Mouse (Mus musculus) embryonic facial prominence, embryonic 12.5 days (tissue): Measurements from ENCODE around the gene A030003K21Rik. TPM values are rescaled to one million over a fixed set of nuclear protein-coding genes. Genes with fewer than 3 reads are reported as not detected.
"Not testable (repeated sequence)": the region's sequence is repeated elsewhere in the genome, so short reads cannot be mapped to it uniquely, and the experiment has no call there.

ENCODE experiments used
- ATAC-seq: fragments of 200-750 bp; cut with Nextera tagmentation; 2 replicates; pipeline ENCODE4 v1.8.0; 2017; ENCODE audit not compliant: insufficient number of reproducible peaks, insufficient read depth, low FRiP score, low TSS enrichment
- H3K27ac ChIP-seq: fragments of 300-500 bp; sonication (generic); 2 replicates; pipeline ENCODE4 v1.5.1; 2016; ENCODE audit warnings: mild to moderate bottlenecking
- H3K27me3 ChIP-seq: fragments of 300-500 bp; sonication (generic); 2 replicates; pipeline ENCODE4 v1.6.1; 2016; ENCODE audit warnings: mild to moderate bottlenecking, moderate library complexity
- H3K36me3 ChIP-seq: fragments of 300-500 bp; sonication (generic); 2 replicates; pipeline ENCODE4 v1.6.1; 2016; ENCODE audit warnings: mild to moderate bottlenecking
- H3K4me1 ChIP-seq: fragments of 300-500 bp; sonication (generic); 2 replicates; pipeline ENCODE4 v1.6.1; 2016
- H3K4me2 ChIP-seq: fragments of 300-500 bp; sonication (generic); replicated peaks from 2 replicates; pipeline ENCODE4 v1.6.1; 2016; ENCODE audit warnings: mild to moderate bottlenecking, moderate library complexity
- H3K4me3 ChIP-seq: fragments of 300-500 bp; sonication (generic); 2 replicates; pipeline ENCODE4 v1.5.1; 2016; ENCODE audit warnings: mild to moderate bottlenecking
- H3K9ac ChIP-seq: fragments of 300-500 bp; sonication (generic); 2 replicates; pipeline ENCODE4 v1.6.1; 2016; ENCODE audit warnings: mild to moderate bottlenecking, moderate library complexity
- H3K9me3 ChIP-seq: fragments of 300-500 bp; sonication (generic); 2 replicates; pipeline ENCODE4 v1.6.1; 2016; ENCODE audit warnings: mild to moderate bottlenecking, moderate library complexity
- WGBS: fragments of 180-500 bp; shearing (Covaris S2); methylation state at CpG from one replicate; pipeline ENCODE4 v1.1.7; 2016; 5-methylcytosine and 5-hydroxymethylcytosine counted together
- polyA plus RNA-seq: library from polyadenylated mRNA; unstranded; fragments of >200 nt; fragmentation: Nextera tagmentation; extraction: Ambion mirVana; gene quantifications from 2 replicates; pipeline ENCODE4 v1.2.1, GENCODE M21; 2016

A030003K21Rik gene
- polyA plus RNA-seq: not detected in 2 replicates

- ATAC-seq: not testable (repeated sequence)
- no CpG with 5 or more reads among the region's 6 CpGs for WGBS
Measured at GRCm38 (mm10) chr1:82943295-82943694, at the start of gene A030003K21Rik. Gene A030003K21Rik, minus strand, starts transcription at chr1:82943388.

DNA sequence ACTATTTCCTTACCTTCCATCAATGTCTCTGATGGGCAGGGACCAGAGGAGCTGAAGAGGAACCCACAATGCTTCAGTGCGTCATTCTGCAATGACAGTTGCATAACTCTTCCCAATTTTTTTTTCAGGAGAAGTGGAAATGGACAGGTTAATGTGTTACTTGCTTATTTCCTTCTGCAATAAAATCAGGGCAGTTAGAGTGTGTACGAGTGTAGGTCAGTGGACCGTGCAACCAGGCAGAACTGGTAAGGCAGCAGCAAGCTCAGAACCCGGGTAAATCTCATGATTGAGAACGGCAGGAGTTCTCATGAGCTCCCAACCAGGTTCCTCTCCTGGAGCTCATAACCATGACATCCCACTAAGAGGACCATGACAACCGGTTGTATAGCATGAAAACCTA is 48.9 kb upstream of the A030003K21Rik start:
- H3K9ac ChIP-seq: no peak overlapping the region
- H3K4me1 ChIP-seq: no peaks in the 10 kb centered on the region
- H3K27me3 ChIP-seq: no peaks in the 10 kb centered on the region
- ATAC-seq: no peak
- H3K9me3 ChIP-seq: no peaks in the 10 kb centered on the region
- no peak overlapping the region for H3K4me3 ChIP-seq
- no peak overlapping the region for H3K27ac ChIP-seq
- H3K36me3 ChIP-seq: no peaks in the 10 kb centered on the region
- 94% methylated on average over 6 of the region's 6 CpGs for WGBS
- H3K4me2 ChIP-seq: no peak overlapping the region

More at GRCm38 (mm10) chr1:82943295-82943694, at the start of gene A030003K21Rik:
- H3K4me1 ChIP-seq, H3K9ac ChIP-seq, H3K27ac ChIP-seq, H3K36me3 ChIP-seq, H3K27me3 ChIP-seq, H3K4me3 ChIP-seq, H3K4me2 ChIP-seq, H3K9me3 ChIP-seq: not testable (repeated sequence)

- Histone ChIP-seq H3K36me3 (no peaks in the 10 kb centered on the region), H3K4me2 (no peak overlapping the region), H3K9ac (no peak overlapping the region), H3K27ac (no peak overlapping the region), H3K27me3 (no peaks in the 10 kb centered on the region), H3K4me1 (no peaks in the 10 kb centered on the region), H3K9me3 (no peaks in the 10 kb centered on the region), H3K4me3 (no peak overlapping the region)
- ATAC-seq: no peak
- 86% methylated on average over 3 of the region's 3 CpGs for WGBS
Measured at GRCm38 (mm10) chr1:82991596-82991995, 48.4 kb upstream of the A030003K21Rik start.

DNA sequence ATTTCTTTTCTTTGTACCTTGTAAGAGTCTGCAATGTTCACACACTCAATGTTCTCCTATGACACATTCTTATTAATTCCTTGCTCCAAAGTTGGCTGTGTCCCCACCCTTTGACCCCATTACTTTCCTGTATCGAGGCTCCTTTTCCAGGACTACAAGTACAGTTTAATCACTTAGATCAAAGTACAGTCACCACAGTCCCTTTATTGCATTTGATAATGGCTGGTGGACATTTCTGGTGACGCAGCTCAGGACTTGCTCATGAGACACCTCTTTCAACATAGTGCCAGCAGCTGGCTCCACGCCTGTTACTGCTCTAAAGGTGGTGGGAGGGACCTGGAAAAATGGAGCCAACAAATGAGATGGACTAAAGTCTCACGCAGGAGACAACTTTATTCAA is 47.9 kb upstream of the A030003K21Rik start:
- Histone ChIP-seq H3K4me2 (no peak overlapping the region), H3K27ac (no peak overlapping the region), H3K4me1 (no peaks in the 10 kb centered on the region), H3K9me3 (no peaks in the 10 kb centered on the region), H3K9ac (no peak overlapping the region), H3K27me3 (no peaks in the 10 kb centered on the region), H3K4me3 (no peak overlapping the region), H3K36me3 (no peaks in the 10 kb centered on the region)
- WGBS: 76% methylated on average over 4 of the region's 4 CpGs
- no peak for ATAC-seq

- 26% methylated on average over 4 of the region's 4 CpGs for WGBS
- Histone ChIP-seq H3K27me3 (no peaks in the 10 kb centered on the region), H3K4me1 (no peaks in the 10 kb centered on the region), H3K4me2 (no peak overlapping the region), H3K27ac (no peak overlapping the region), H3K36me3 (no peaks in the 10 kb centered on the region), H3K9me3 (peaks cover 5% of the 10 kb centered on the region; the same call in 1 of the 2 replicates), H3K9ac (no peak overlapping the region), H3K4me3 (no peak overlapping the region)
- 0 out of 2 replicates have a peak, but pooled peaks have one; percentile 10 for ATAC-seq
Measured at GRCm38 (mm10) chr1:82987530-82988198, 44.5 kb upstream of the A030003K21Rik start.

DNA sequence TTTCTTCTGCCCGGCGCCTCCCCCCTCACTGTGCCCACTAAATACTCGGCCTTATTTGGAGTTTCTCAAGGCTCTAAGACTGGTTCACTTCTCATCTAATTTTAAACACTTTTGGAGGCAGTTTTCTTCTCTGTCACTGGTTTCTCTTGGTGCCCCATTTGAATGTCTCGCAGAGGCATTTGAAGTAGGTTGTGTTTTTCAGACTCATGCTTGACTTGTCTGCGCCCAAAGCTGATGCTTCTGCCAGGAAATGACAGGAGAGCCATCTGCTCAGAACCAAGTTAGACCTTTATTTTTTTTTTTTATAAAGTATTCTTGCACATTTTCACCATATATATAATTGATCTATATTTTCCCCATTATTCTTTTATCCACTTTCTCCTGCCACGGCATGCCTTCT is 43.5 kb upstream of the A030003K21Rik start:
- no peak overlapping the region for H3K9ac ChIP-seq
- peaks cover 5% of the 10 kb centered on the region; the same call in 1 of the 2 replicates for H3K9me3 ChIP-seq
- no peak overlapping the region for H3K4me2 ChIP-seq
- H3K27me3 ChIP-seq: no peaks in the 10 kb centered on the region
- no peak overlapping the region for H3K27ac ChIP-seq
- no peak for ATAC-seq
- H3K36me3 ChIP-seq: no peaks in the 10 kb centered on the region
- H3K4me3 ChIP-seq: no peak overlapping the region
- WGBS: 90% methylated on average over 6 of the region's 6 CpGs
- no peaks in the 10 kb centered on the region for H3K4me1 ChIP-seq

DNA sequence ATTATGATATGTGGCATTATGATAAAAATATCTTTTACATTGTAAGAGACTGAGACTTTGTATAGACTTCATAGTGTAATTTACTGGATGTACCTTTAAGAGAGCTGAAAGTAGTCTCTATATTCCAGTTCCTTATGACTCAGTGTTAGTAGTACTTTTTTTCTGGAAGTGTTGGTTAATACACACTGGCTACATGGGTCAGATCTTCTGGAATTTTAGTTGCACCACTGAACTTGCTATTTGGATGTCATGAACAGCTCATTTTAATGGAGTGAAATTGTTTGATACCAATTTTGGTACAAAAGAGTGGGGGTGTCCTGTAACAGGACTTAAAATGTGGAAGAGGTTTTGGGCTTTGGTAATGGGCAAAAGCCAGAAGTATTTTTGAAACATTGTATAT is 34.7 kb upstream of the A030003K21Rik start:
- Histone ChIP-seq H3K9me3 (no peaks in the 10 kb centered on the region), H3K27me3 (no peaks in the 10 kb centered on the region), H3K4me2 (no peak overlapping the region), H3K4me3 (no peak overlapping the region), H3K4me1 (no peaks in the 10 kb centered on the region), H3K27ac (no peak overlapping the region), H3K9ac (no peak overlapping the region), H3K36me3 (no peaks in the 10 kb centered on the region)
- no peak for ATAC-seq

DNA sequence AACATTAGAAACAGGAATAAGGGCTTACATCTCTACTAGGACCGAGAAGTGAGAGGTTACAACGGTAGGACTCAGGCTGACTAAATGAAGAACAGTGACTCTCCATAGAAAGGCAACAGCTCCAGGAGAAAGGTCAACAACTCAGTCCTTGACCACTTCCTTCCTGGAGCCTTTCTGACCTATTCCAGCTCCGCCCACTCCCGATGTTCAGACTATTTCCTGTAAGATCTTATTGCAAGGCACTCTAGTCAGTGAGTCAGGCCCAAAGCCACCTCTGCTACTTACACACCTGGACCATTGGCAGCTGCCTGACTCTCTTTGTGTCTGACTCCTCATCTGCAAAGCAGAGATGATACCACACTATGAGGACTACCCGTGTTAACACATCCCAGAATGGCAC is 32.6 kb upstream of the A030003K21Rik start:
- no peak for ATAC-seq
- Histone ChIP-seq H3K27me3 (no peaks in the 10 kb centered on the region), H3K4me3 (no peak overlapping the region), H3K9me3 (no peaks in the 10 kb centered on the region), H3K27ac (no peak overlapping the region), H3K9ac (no peak overlapping the region), H3K4me2 (no peak overlapping the region), H3K4me1 (no peaks in the 10 kb centered on the region), H3K36me3 (no peaks in the 10 kb centered on the region)
- 74% methylated on average over 5 of the region's 5 CpGs for WGBS

DNA sequence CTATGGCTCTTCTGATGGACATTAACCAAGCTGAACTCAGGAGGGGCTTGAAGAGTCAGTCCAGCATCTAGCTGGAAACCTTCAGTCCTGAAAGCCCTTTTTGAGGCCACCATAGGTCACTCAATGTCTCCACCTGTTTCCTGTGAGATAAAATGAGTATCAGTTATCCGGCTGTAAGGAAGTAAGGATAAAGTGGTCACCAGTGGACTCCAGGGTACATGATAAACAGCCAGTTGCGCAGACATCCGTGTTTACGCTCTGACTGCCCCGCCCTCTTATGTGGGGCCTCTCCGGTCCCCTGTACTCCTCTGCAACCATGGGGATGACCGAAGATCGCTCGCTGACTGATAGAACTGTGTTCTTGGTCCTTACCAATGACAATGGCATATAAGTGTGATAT is 31.2 kb upstream of the A030003K21Rik start:
- ATAC-seq: no peak
- no peaks in the 10 kb centered on the region for H3K27me3 ChIP-seq
- H3K9me3 ChIP-seq: no peaks in the 10 kb centered on the region
- no peaks in the 10 kb centered on the region for H3K36me3 ChIP-seq
- no peak overlapping the region for H3K9ac ChIP-seq
- no peaks in the 10 kb centered on the region for H3K4me1 ChIP-seq
- no peak overlapping the region for H3K4me3 ChIP-seq
- WGBS: 88% methylated on average over 9 of the region's 9 CpGs
- no peak overlapping the region for H3K27ac ChIP-seq
- no peak overlapping the region for H3K4me2 ChIP-seq

- 69% methylated on average over 6 of the region's 6 CpGs for WGBS
- no peak overlapping the region for H3K4me3 ChIP-seq
Measured at GRCm38 (mm10) chr1:82973901-82974300, 30.7 kb upstream of the A030003K21Rik start.

GRCm38 (mm10) chr1:82973244-82973643 is 30.1 kb upstream of the A030003K21Rik start:
- ATAC-seq: no peak
- H3K9me3 ChIP-seq: no peaks in the 10 kb centered on the region
- H3K27ac ChIP-seq: no peak overlapping the region
- H3K36me3 ChIP-seq: no peaks in the 10 kb centered on the region
- no peaks in the 10 kb centered on the region for H3K4me1 ChIP-seq
- H3K4me3 ChIP-seq: no peak overlapping the region
- no peak overlapping the region for H3K4me2 ChIP-seq
- H3K9ac ChIP-seq: no peak overlapping the region
- 83% methylated on average over 1 of the region's 1 CpGs for WGBS
- no peaks in the 10 kb centered on the region for H3K27me3 ChIP-seq

More at GRCm38 (mm10) chr1:82973901-82974300, 30.7 kb upstream of the A030003K21Rik start:
- no peak for ATAC-seq
- Histone ChIP-seq H3K27me3 (no peaks in the 10 kb centered on the region), H3K4me1 (no peaks in the 10 kb centered on the region), H3K9ac (no peak overlapping the region), H3K36me3 (no peaks in the 10 kb centered on the region), H3K4me2 (no peak overlapping the region), H3K9me3 (no peaks in the 10 kb centered on the region), H3K27ac (no peak overlapping the region)

DNA sequence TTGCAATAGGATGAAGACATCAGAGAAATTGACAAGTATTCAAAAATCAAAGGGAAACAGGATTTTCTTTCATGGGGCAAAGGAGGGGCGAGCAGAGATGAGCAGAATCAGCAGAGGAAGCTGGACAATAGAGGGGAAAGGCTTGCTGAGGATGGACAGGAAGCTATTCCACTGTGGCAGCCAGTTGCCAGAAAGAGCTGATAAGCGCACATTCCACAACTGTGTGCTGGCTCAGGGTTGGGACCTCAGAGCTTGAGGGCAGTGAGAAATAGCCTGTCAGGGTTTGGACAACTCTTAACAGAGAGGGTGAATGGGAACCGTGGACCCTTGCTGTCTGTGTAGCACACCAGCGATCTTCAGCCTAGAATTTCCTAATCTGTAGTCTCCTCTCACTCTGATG is 28.9 kb upstream of the A030003K21Rik start:
- Histone ChIP-seq H3K4me3 (no peak overlapping the region), H3K9ac (no peak overlapping the region), H3K4me1 (no peaks in the 10 kb centered on the region), H3K27ac (no peak overlapping the region), H3K27me3 (no peaks in the 10 kb centered on the region), H3K9me3 (no peaks in the 10 kb centered on the region), H3K36me3 (no peaks in the 10 kb centered on the region), H3K4me2 (no peak overlapping the region)
- no peak for ATAC-seq
- 62% methylated on average over 4 of the region's 4 CpGs for WGBS
